Mouse (Mus musculus) lung, embryonic 16.5 days (tissue): ENCODE data around the gene Tnfrsf21. TPM values are rescaled to one million over a fixed set of nuclear protein-coding genes. Genes with fewer than 3 reads are reported as not detected.

Experiments used
- ATAC-seq: fragments of 200-750 bp; cut with Nextera tagmentation; 2 replicates; pipeline ENCODE4 v1.8.0; 2017; ENCODE audit warnings: low read depth, mild to moderate bottlenecking, moderate library complexity
- H3K27ac ChIP-seq: fragments of 300-500 bp; sonication (generic); 2 replicates; pipeline ENCODE4 v1.5.1; 2014; ENCODE audit warnings: mild to moderate bottlenecking, control low read depth, low read length
- H3K27me3 ChIP-seq: fragments of 300-500 bp; sonication (generic); 2 replicates; pipeline ENCODE4 v1.6.1; 2014; ENCODE audit warnings: low read depth, low read length, mixed read lengths; ENCODE audit not compliant: control insufficient read depth, insufficient read depth
- H3K36me3 ChIP-seq: fragments of 300-500 bp; sonication (generic); 2 replicates; pipeline ENCODE4 v1.6.1; 2014; ENCODE audit warnings: low read length; ENCODE audit not compliant: control insufficient read depth, insufficient read depth
- H3K4me1 ChIP-seq: fragments of 300-500 bp; sonication (generic); replicated peaks from 2 replicates; pipeline ENCODE4 v1.6.1; 2014; ENCODE audit warnings: low read length, mixed read lengths; ENCODE audit not compliant: control insufficient read depth, insufficient read depth
- H3K4me2 ChIP-seq: fragments of 300-500 bp; sonication (generic); 2 replicates; pipeline ENCODE4 v1.6.1; 2014; ENCODE audit warnings: low read depth, low read length, control low read depth
- H3K4me3 ChIP-seq: fragments of 300-500 bp; sonication (generic); 2 replicates; pipeline ENCODE4 v1.5.1; 2014; ENCODE audit warnings: mild to moderate bottlenecking, low read length, control low read depth
- H3K9ac ChIP-seq: fragments of 300-500 bp; sonication (generic); 2 replicates; pipeline ENCODE4 v1.6.1; 2014; ENCODE audit warnings: low read length, control low read depth
- H3K9me3 ChIP-seq: fragments of 300-500 bp; sonication (generic); 2 replicates; pipeline ENCODE4 v1.6.1; 2016; ENCODE audit warnings: low read length; ENCODE audit not compliant: control insufficient read depth
- WGBS: fragments of 180-500 bp; shearing (Covaris S2); extraction: QIAGEN DNeasy Blood & Tissue Kit; methylation state at CpG from one replicate; pipeline ENCODE4 v1.1.7; 2014; 5-methylcytosine and 5-hydroxymethylcytosine counted together
- polyA plus RNA-seq: library from polyadenylated mRNA; unstranded; fragments of >200 nt; fragmentation: Nextera tagmentation; extraction: Ambion mirVana; gene quantifications from 2 replicates; pipeline ENCODE4 v1.2.1, GENCODE M21; 2015

Gene Tnfrsf21
- polyA plus RNA-seq, 1 experiment from 2014 or later, result 45.0 TPM

DNA sequence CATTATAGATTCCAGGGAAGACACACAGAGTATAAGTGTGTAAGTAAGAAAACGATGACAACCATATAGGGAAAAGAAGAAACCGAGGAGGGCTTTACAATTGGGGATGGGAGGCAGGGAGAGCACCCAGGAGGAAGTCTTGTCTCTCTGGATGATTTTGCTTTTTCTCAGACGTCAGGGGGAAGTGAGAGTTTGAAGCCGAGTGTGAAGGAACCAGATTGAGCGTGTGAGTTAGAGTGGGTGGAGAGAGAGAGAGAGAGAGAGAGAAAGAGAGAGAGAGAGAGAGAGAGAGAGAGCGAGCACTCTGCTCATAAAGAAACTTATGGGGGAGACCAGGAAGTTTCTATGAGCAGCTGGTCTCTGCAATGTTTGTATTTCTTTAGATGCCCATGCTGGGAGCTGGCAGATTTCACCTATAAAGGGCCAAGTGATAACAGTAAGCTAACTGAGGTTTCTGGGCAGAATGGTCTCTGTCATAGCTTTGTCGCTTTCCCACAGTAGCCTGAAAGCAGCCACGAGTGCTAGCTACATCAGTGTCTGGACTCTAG lies 16.2 kb downstream of the Tnfrsf21 start:
- Histone ChIP-seq H3K4me3 (no peak overlapping the region), H3K36me3 (no peaks in the 10 kb centered on the region), H3K9me3 (no peaks in the 10 kb centered on the region), H3K27ac (no peak overlapping the region), H3K27me3 (no peaks in the 10 kb centered on the region), H3K4me1 (peaks cover 3% of the 10 kb centered on the region; the same call in 1 of the 2 replicates), H3K4me2 (no peak overlapping the region), H3K9ac (no peak overlapping the region)
- WGBS, result 59% methylated on average over 8 of the region's 8 CpGs
- no peak for ATAC-seq

DNA sequence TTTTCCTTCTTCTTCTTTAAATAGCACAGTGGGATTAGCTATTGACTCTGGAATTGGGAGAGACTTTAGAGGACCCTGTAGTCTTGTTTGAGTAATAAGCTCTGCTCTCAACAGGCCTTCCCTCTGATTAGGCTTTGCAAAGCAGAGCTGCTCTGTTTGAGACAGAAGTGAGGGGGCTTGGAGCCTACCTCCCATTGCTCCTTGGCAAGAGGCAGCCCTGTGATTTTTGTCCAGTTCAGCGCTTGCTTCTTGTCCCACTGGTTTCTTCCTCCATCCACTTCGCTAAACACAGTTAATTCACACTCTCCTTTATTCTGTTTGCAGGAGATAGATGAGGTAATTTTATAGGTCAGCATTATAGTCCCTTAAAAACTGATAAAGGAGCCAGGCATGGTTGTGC lies 19.0 kb downstream of the Tnfrsf21 start:
- H3K27ac ChIP-seq, result peak overlapping the region; percentile 5; the same call in 1 of the 2 replicates
- 74% methylated on average over 2 of the region's 2 CpGs for WGBS
- no peak overlapping the region for H3K4me2 ChIP-seq
- peaks cover 7% of the 10 kb centered on the region for H3K36me3 ChIP-seq
- H3K9ac ChIP-seq, result no peak overlapping the region
- H3K4me3 ChIP-seq, result no peak overlapping the region
- no peak for ATAC-seq
- no peaks in the 10 kb centered on the region for H3K27me3 ChIP-seq
- no peaks in the 10 kb centered on the region for H3K9me3 ChIP-seq
- H3K4me1 ChIP-seq, result peaks cover 3% of the 10 kb centered on the region; the same call in 1 of the 2 replicates

DNA sequence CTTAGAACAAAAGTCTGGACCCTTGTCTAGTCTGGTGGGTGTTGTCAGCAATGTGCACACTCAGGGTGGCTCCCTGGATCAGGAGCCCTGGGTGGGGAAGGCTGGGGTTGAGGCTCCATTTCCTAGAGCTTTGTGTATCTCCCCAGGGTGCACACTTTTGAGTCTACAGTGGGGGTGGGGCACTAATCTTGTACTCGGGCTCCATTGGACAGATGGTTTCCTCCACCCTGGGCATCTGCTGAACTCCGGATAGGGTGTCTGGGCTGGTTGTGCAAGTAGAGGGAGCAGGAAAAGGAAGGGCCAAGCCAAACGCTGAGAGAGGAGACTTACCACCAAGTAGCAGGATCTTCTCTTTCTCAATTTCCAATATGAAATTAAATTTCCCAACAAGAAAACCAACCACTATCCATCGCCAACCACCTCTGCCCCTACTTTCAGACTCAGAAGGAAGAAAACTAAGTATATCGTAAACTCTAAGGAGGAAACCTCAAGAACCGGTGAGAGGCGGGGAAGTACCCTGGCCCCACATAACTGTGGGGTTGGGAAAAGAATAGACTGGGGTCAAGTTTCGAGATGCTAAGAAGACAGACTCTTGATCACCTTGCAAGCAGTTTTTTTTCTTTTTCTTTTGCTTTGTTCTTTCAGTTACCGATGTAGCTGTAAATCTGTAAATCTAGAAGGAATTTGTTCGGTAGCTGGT lies 19.9 kb downstream of the Tnfrsf21 start:
- Histone ChIP-seq H3K27me3 (no peaks in the 10 kb centered on the region), H3K4me3 (no peak overlapping the region), H3K27ac (no peak overlapping the region), H3K9me3 (no peaks in the 10 kb centered on the region), H3K36me3 (peaks cover 7% of the 10 kb centered on the region), H3K9ac (no peak overlapping the region), H3K4me2 (no peak overlapping the region), H3K4me1 (peaks cover 3% of the 10 kb centered on the region; the same call in 1 of the 2 replicates)
- 79% methylated on average over 10 of the region's 10 CpGs for WGBS
- no peak for ATAC-seq

DNA sequence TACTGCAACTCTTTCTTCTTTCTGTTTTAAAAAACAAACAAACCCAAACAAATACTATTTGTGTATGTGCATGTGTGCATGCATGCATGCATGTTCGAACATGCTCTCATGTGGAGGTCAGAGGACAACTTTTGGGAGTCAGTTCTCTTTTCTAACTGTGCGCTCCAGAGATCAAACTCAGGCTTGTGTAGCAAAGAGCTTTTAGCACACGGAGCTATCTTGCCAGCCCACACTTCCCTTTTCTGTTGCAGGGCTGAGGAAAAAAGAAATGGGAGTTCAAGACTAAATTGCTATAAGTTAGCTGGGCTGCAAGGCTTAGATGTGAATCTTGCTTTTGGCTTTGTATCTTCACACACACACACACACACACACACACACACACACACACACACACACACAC lies 24.2 kb downstream of the Tnfrsf21 start:
- no peak overlapping the region for H3K4me3 ChIP-seq
- no peak overlapping the region for H3K9ac ChIP-seq
- H3K4me2 ChIP-seq, result no peak overlapping the region
- 77% methylated on average over 3 of the region's 3 CpGs for WGBS
- no peaks in the 10 kb centered on the region for H3K9me3 ChIP-seq
- no peak overlapping the region for H3K27ac ChIP-seq
- H3K27me3 ChIP-seq, result no peaks in the 10 kb centered on the region
- no peaks in the 10 kb centered on the region for H3K4me1 ChIP-seq
- peaks cover 10% of the 10 kb centered on the region for H3K36me3 ChIP-seq
- ATAC-seq, result no peak

DNA sequence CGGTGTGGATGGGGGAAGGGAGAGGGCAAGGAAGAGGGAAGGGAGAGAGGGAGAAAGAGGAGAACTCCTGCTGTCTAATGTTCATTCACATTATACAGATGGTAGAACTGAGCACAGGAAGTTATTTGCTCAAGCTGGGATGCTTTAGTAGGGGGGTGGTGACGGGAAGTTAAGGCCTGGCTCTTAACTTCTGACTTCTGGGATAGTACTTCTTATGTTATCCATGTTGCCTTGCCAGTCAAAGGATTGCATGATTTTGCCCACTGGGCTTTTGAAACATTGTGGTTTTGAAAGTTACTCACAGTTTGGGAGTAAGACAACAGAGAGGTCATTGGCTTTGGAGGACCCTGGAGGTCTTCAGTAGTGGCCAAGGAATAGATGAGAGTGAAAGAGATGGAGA lies 34.3 kb downstream of the Tnfrsf21 start:
- Histone ChIP-seq H3K9me3 (no peaks in the 10 kb centered on the region), H3K4me1 (no peaks in the 10 kb centered on the region), H3K36me3 (no peaks in the 10 kb centered on the region), H3K27me3 (no peaks in the 10 kb centered on the region), H3K9ac (no peak overlapping the region), H3K4me2 (no peak overlapping the region), H3K4me3 (no peak overlapping the region), H3K27ac (no peak overlapping the region)
- no peak for ATAC-seq
- 87% methylated on average over 2 of the region's 2 CpGs for WGBS

DNA sequence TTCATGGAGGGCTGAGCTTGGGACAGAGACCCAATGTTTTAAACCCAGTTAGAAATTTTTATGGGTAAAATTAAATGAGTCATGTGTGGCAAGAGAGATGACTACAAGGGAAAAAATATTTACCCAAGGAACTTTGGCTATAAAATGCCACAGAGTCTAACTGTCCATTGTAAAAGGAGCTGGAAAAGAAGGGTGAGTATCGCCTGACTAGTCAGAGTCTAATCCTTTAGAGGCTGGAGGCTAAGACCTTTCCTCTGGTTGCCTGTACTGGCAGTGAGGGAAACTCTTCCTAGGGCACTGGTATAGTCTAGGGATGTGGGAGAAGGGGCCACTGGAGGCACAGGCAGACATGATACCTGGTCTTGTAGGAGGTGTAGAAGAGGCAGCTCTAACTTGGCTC lies 36.4 kb downstream of the Tnfrsf21 start:
- Histone ChIP-seq H3K4me3 (no peak overlapping the region), H3K36me3 (no peaks in the 10 kb centered on the region), H3K27me3 (no peaks in the 10 kb centered on the region), H3K4me1 (no peaks in the 10 kb centered on the region), H3K4me2 (no peak overlapping the region), H3K9me3 (no peaks in the 10 kb centered on the region), H3K27ac (no peak overlapping the region), H3K9ac (no peak overlapping the region)
- WGBS, result 94% methylated on average over 1 of the region's 1 CpGs
- ATAC-seq, result no peak

DNA sequence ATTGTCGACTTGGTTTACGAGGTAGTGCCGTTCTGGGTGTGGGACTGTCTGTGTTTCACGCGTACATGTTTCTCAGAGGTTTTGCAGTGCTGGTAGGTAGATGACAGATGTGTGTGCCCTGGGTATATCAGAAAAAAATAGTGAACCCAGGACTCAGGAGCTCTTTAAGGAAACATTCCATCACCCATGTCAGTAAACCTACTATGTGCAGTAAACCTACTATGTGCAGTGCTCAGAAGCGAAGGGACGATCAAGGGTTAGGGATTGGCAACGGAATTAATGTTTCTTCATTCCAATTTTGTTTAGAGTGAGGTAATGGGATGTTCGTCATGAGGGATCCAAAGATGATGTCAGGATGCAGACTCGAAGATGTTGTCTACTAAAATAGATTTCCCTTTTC lies 37.6 kb downstream of the Tnfrsf21 start:
- Histone ChIP-seq H3K9ac (no peak overlapping the region), H3K4me2 (no peak overlapping the region), H3K9me3 (no peaks in the 10 kb centered on the region), H3K36me3 (no peaks in the 10 kb centered on the region), H3K4me1 (no peaks in the 10 kb centered on the region), H3K27me3 (no peaks in the 10 kb centered on the region), H3K27ac (no peak overlapping the region), H3K4me3 (no peak overlapping the region)
- ATAC-seq, result no peak
- WGBS, result 93% methylated on average over 10 of the region's 10 CpGs

DNA sequence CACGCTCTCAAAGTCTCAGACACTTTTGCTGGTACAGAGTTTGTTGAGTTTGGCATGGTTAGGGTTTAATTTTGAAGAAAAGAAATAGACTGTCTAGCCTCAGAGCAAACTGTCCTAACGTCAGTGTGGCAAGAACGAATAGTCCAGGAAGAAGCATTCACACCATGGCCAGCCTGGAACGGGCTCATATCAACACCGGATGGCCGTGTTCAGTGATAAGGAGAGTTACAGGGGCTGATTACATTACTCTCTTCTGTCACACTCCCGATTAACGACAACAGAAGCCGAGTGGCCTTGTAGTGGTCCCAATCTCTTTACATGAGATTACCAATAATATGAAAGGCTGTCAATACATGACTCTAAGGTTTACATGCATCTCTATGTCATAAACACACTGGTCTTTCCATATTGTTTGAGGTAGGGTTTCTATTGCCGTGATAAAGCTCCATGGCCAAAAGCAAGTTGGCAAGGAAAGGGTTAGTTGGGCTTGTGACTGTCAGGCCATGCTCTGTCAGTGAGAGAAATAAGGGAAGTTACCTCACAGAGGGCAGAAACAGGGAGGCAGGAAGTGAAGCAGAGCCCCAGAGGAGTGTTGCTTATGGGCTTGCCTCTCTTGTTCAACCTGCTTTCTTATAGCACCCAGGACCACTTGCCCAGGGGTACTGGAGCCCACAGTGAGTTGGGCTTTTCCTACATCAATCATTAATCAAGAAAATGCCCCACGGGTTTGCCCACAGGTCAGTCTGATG lies 42.1 kb downstream of the Tnfrsf21 start:
- 0 out of 2 replicates have a peak, but pooled peaks have one; percentile 28 for ATAC-seq
- WGBS, result 55% methylated on average over 11 of the region's 11 CpGs

DNA sequence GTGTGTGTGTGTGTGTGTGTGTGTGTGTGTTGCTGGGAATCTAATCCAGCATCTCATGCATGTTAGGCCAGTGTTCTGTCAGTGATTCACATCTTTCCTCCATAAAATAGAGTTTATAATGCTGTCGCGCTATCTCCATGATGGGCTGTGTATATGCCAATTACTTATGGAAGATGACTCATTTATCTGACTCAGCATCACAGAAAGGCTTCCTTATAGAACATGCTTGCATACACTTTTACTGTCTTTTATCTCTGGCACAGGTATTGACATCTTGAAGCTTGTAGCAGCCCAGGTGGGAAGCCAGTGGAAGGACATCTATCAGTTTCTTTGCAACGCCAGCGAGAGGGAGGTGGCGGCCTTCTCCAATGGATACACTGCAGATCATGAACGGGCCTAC lies 48.4 kb downstream of the Tnfrsf21 start:
- Histone ChIP-seq H3K4me1 (no peaks in the 10 kb centered on the region), H3K27ac (no peak overlapping the region), H3K9me3 (no peaks in the 10 kb centered on the region), H3K9ac (no peak overlapping the region), H3K27me3 (no peaks in the 10 kb centered on the region), H3K4me3 (no peak overlapping the region), H3K4me2 (no peak overlapping the region), H3K36me3 (0 out of 2 replicates have a peak, but pooled peaks cover 5% of the 10 kb centered on the region)
- no peak for ATAC-seq
- 89% methylated on average over 6 of the region's 6 CpGs for WGBS

More for the DNA sequence above, 42.1 kb downstream of the Tnfrsf21 start:
- Histone ChIP-seq H3K4me3 (no peak overlapping the region), H3K27ac (no peak overlapping the region), H3K27me3 (no peaks in the 10 kb centered on the region), H3K9me3 (no peaks in the 10 kb centered on the region), H3K36me3 (no peaks in the 10 kb centered on the region), H3K4me2 (no peak overlapping the region), H3K9ac (no peak overlapping the region), H3K4me1 (no peaks in the 10 kb centered on the region)
